Mouse (Mus musculus) activated CD4-positive, CD25-positive, alpha-beta regulatory T cell, adult 4 months (primary cell): Measurements from ENCODE around the gene Parpbp. TPM values are rescaled to one million over a fixed set of nuclear protein-coding genes. Genes with fewer than 3 reads are reported as not detected.

Experiments
- ATAC-seq: one replicate; pipeline ENCODE4 v1.8.0; 2017
- polyA plus RNA-seq, 2 experiments: library from polyadenylated mRNA; unstranded; fragments of 100-300 nt; shearing (Covaris generic); gene quantifications; one replicate each; pipeline ENCODE4 v1.2.1; 2017

Parpbp gene
- 1 to 10 TPM; 4.4 to 5.1 TPM for polyA plus RNA-seq

- peak; percentile 99 for ATAC-seq
These were observed at the start of gene Parpbp, which contains the start of gene Nup37 for GRCm38 (mm10) chr10:88146707-88147477. Gene Parpbp, minus strand, starts transcription at chr10:88146941. Gene Nup37, plus strand, starts transcription at chr10:88146992.

- ATAC-seq, result no peak
These were observed 20.8 kb upstream of the Parpbp start for GRCm38 (mm10) chr10:88167438-88168077.

GRCm38 (mm10) chr10:88166158-88166557, 19.4 kb upstream of the Parpbp start:
- no peak for ATAC-seq

GRCm38 (mm10) chr10:88162676-88163075, 15.9 kb upstream of the Parpbp start:
- ATAC-seq, result no peak

GRCm38 (mm10) chr10:88162096-88162495, 15.4 kb upstream of the Parpbp start:
- ATAC-seq, result peak; percentile 24

GRCm38 (mm10) chr10:88151658-88152057, 4.9 kb upstream of the Parpbp start:
- ATAC-seq, result no peak

GRCm38 (mm10) chr10:88150381-88150780, 3.6 kb upstream of the Parpbp start:
- no peak for ATAC-seq

GRCm38 (mm10) chr10:88146187-88146586, 554 bp downstream of the Parpbp start:
- no peak for ATAC-seq

- ATAC-seq, result no peak
These were observed 11.1 kb downstream of the Parpbp start for GRCm38 (mm10) chr10:88135630-88136029.

GRCm38 (mm10) chr10:88119721-88120120, 27.0 kb downstream of the Parpbp start:
- ATAC-seq, result no peak

GRCm38 (mm10) chr10:88113290-88113689, 33.5 kb downstream of the Parpbp start:
- ATAC-seq, result no peak

GRCm38 (mm10) chr10:88106169-88106568, 40.6 kb downstream of the Parpbp start:
- no peak for ATAC-seq

GRCm38 (mm10) chr10:88090772-88091171, 56.0 kb downstream of the Parpbp start, which contains the start of gene Pmch:
Gene Pmch, plus strand, starts transcription at chr10:88091072.
- no peak for ATAC-seq

- no peak for ATAC-seq
These were observed 79.4 kb downstream of the Parpbp start for GRCm38 (mm10) chr10:88067377-88067776.

- no peak for ATAC-seq
These were observed 81.9 kb downstream of the Parpbp start for GRCm38 (mm10) chr10:88064872-88065271.

- ATAC-seq, result no peak
These were observed 83.3 kb downstream of the Parpbp start for GRCm38 (mm10) chr10:88063436-88063835.

GRCm38 (mm10) chr10:88056950-88057649, 89.6 kb downstream of the Parpbp start:
- no peak for ATAC-seq

GRCm38 (mm10) chr10:88054233-88054985, 92.3 kb downstream of the Parpbp start:
- ATAC-seq, result no peak

- no peak for ATAC-seq
These were observed 100.5 kb downstream of the Parpbp start for GRCm38 (mm10) chr10:88046098-88046771.

- no peak for ATAC-seq
These were observed 102.4 kb downstream of the Parpbp start for GRCm38 (mm10) chr10:88044297-88044696.
